Mouse (Mus musculus) testis, adult 2 months (tissue): ENCODE measurements around the gene Lrrc20.

Source experiments
- CTCF ChIP-seq: fragments of 200-500 bp; IDR thresholded peaks from 2 replicates; pipeline ENCODE4 v1.5.1; 2012; ENCODE audit warnings: low read depth, mild to moderate bottlenecking, inconsistent platforms, low read length, moderate library complexity; ENCODE audit not compliant: control insufficient read depth, insufficient read depth, insufficient replicate concordance
- POLR2A ChIP-seq: fragments of 200-500 bp; IDR thresholded peaks from 2 replicates; pipeline ENCODE4 v1.6.1; 2012; ENCODE audit warnings: low read depth, mild to moderate bottlenecking, inconsistent platforms, low read length, moderate library complexity; ENCODE audit not compliant: control insufficient read depth

DNA sequence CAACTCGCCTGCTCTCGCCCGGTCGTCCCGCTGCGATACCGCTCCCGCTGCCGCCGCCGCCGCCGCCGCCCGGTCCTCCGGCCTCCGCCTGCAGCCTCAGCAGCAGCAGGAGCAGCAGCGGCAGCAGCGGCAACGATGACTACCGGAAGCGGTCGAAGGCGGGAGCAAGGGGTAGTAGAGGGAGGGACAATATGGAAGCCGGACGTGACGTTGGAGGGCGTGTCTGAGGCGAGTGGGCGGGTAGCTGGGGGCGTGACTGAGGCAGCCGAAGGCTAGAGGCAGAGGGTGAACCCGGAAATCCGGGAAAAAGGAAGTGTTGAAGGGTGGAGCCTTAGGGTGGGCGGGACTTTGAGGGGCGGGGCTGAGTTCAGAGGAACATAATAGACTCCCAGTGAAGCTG is 23.0 kb upstream of the Lrrc20 start, which contains the start of gene Eif4ebp2:
- TF ChIP-seq CTCF, result no peak
- peak; percentile 96 for TF ChIP-seq POLR2A
